Mouse (Mus musculus) layer of hippocampus, adult 9-11 months (tissue): ENCODE measurements around the gene Armh1.
"Not testable (repeated sequence)": the region's sequence is repeated elsewhere in the genome, so short reads cannot be mapped to it uniquely, and the experiment has no call there.

Experiments
- DNase-seq: peaks from one replicate; pipeline ENCODE4 v3.0.0; 2022

The Armh1 gene

DNA sequence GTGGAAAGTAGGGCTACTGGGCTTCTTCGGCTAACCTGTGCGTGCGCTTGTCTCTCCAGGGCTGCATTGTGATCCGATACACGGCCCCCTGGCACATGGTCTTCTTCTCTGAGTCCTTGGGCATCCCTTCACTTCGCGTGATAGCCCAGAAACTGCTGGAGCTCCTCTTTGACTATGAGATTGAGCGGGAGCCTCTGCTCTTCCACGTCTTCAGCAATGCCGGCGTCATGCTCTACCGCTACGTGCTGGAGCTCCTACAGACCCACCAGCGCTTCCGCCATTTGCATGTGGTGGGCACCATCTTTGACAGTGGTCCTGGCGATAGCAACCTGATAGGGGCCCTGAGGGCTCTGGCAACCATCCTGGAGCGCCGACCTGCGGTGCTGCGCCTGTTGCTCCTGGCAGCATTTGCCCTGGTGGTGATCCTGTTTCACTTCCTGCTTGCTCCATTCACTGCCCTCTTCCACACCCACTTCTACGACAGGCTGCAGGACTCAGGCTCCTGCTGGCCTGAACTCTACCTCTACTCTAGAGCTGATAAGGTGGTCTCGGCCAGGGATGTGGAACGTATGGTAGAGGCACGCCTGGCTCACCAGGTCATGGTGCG lies 16.0 kb upstream of the Armh1 start:
- no peak for DNase-seq

DNA sequence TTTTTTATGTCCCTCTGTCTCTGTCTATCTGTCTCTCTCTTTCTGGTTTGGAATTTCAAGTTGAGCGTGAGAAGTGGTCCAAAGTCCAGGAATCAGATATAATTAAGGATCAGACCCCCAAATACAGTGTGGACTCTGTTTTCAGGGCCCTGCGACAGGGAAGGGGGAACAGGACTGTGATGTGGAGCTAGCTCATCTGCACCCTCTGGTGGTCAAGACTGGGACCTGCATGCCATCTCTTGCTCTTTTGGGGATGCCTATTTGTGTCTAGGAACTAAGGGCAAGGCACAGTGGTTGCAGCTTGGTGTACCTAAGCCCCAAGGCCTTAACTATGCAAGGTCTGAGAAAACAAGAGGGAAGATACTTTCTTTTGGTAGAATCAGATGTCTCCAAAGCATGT lies 15.4 kb upstream of the Armh1 start:
- peak; percentile 73 for DNase-seq

DNA sequence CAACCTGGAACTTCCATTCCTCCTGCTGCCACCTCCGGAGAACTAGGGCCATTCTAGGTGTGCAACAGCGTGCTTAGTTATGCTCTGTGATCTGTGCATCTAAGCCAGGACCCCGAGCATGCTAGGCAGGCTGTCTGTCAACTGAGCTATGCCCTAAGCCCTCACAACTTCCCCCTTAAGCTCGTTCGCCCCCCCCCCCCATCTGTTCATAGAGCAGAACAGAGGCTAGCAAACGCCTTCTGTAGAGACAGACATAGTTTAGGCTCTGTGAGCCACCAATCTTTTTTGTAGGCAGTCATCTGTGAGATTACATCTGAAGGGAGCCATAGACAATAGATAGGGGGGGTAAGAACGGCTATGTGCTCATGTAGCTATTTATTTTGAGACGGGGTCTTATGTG lies 11.1 kb upstream of the Armh1 start:
- no peak for DNase-seq

DNA sequence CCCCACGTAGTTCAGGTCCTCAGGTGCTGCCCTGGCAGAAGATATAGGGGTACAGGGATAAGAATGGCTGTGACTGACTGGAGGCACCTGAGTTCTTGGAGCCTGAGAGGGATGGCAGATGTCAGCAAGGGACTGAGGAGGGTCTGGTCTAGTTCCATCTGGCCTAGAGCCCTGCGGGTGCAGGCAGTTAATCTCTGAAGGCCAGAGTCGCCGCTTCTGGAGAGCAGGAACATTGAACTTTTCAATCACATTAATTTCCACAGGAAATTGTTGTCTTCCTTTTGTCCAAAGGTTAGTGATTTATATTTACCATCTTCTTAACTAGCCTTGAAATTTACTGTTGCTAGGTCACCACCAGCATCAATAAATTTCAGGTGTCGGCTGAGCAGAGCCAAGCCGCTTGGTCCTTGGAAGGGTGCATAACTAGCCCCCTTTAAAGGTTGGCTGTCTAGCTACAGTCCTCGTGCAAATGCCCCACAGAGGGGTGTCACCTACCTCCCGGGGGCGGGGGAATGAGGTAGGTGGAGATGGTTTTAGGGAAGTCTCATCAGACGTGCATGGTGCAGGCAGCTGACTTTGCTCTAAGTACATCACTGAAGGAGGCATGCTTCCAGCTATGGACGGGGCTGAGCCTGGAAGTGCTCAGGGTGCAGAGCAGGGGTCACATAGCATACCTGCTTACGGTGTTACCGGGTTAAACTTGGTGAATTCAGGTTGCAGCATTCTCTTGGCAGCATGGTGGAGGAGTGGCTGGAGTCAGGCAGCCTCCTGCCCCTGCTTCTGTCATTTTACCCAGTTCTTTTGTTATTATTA lies 10.4 kb upstream of the Armh1 start:
- no peak for DNase-seq

DNA sequence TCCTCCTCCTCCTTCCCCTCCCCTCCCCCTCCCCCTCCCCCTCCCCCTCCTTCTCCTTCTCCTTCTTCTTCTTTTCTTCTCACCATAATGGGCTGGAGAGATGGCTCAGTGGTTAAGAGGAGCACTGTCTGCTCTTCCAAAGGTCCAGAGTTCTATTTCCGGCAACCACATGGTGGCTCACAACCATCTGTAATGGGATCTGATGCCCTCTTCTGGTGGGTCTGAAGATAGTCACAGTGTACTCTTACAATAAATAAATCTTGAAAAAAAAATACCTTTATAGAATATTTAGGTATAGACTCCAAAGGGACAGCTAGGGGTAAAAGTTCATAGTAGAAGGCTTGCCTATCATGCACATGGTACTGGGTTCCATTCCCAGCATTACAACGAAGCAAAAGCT lies 9.3 kb upstream of the Armh1 start:
- no peak for DNase-seq

DNA sequence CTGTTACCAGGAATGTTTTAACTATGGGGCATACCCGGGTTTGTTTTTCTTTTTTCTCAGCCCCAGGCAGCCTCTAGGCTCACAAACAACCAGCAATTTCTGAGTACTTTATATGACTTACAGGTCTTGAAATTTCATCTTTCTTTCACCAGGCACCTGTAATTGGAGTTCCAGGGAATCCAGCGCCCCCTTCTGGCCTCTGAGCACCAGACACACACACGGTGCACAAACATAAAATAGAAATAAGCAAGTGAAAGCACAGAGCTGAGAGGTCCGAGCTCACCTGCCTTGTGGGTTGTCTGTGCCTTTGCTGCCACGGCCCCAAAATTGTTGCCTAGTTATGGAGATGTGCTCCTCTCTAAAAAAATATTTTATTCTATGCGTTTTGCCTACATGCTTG lies 8.0 kb upstream of the Armh1 start:
- not testable (repeated sequence) for DNase-seq

- DNase-seq: no peak
Observed at GRCm38 (mm10) chr4:117254672-117255071, 2.7 kb upstream of the Armh1 start.

DNA sequence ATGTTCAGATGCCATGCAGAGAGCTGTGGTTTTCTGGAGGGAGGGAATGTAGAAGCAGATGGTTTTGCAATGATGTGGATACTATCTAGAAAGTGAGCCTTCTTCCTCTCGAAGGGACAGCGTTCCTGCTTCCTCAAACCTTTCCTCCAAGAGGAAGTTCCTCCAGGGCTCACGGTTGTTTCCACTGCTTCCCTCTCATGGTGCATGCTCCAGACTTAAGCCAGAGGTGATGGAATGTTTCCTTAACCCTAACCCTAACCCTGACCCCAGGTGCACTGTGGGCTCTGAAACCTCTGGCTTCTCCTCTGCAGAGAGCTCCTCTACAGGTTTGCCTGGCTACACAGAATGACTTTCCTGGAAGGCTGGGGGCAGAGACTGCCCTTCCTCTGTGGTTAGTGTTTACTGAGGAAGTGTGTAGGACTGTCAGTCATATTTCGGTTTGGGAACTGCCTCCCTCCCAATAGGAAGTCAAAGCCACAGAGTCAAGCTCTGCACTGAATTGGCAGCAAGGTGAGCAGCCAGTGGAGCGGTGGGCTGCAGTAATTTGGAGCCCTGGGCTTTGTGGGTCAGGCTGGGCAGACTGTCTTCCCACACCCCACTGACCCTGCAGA lies 2.2 kb upstream of the Armh1 start:
- no peak for DNase-seq

DNA sequence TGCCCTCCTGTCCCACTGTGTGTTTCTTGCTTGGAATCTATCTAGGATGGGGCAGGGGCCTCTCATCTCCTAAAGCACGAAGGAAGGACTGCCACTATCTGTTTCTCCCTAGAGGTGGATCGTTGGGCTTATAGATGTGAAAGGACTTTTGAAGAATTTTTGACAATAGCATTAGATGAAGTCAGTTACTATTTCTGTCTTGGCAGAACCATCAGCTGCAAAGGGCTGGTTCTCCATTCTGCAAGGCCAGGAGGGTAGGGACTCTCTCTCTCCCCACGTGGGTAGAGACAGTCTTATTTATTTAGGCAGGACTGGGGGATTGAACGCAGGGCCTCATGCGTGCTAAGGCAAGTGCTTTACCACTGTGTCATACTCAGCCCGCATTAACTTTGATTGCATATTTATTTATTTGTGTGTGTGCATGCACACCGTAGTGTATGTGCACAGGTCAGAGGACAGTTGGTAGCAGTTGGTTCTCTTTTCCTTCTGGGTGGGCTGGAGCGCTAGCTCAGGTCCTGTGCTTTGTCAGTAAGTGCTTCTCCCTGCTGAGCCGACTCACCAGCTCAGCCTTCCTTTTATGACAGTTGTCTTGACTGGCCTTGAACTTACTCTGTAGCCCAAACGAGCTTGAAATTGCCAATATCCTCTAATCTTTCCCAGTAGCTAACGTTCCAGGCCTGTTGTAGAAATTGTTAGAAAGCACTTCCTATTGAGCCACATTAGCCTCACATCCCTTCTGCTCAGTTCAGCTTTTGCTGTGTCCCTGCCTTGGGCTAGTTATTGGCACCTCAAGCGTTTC lies 1.5 kb upstream of the Armh1 start:
- no peak for DNase-seq

DNA sequence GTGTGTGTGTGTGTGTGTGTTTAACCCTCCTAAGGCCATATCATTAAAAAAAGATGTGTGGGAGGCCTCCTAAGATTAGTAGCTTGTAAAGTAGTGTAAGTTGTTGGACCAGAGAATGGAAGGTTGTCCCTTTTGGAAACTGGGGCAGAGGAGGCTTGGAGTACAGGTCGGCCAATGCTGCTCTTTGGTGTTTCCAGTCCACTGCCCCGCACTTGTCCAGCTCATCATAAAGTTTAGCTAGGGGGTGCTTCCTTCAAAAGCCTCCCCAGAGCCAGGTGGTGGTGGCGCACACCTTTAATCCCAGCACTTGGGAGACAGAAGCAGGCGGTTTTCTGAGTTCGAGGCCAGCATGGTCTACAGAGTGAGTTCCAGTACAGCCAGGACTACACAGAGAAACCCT lies 830 bp upstream of the Armh1 start:
- DNase-seq: no peak

DNA sequence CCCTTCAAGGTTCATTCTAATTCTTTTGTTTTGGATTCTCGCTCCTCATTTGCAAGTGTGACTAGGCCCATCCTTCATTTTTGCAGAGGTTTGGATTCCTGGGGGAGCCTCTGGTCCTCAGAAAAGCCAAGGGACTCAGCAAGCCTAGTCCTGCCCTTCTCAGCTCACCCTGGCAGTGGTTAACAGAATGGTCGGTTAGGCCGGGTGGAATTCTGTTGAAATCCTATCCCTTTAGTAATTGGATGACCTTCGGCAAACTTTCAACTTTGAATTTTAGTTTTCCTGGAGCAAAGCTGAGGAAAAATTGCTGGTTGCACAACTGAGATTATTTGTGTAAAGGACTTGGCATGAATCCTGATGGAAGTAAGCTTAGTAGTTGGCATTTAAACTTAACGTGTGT lies 426 bp upstream of the Armh1 start:
- no peak for DNase-seq

DNA sequence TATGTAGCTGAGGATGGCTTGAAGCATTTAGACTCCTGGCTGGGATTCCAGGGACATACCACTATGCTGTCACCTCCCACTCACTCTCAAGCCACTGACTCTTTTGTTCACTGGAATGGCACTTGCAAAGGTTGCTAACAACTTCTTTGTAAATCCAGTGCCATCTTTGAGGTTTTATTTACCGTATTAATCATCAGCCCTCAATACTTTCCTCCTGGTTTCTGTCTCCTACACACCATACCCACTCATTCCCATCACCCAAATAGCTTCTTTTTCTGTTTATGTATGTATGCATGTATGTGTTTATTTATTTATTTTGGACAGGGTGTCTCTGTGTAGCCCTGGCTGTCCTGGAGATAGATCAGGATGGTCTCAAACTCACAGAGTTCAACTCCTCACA lies 943 bp downstream of the Armh1 start:
- no peak for DNase-seq

DNA sequence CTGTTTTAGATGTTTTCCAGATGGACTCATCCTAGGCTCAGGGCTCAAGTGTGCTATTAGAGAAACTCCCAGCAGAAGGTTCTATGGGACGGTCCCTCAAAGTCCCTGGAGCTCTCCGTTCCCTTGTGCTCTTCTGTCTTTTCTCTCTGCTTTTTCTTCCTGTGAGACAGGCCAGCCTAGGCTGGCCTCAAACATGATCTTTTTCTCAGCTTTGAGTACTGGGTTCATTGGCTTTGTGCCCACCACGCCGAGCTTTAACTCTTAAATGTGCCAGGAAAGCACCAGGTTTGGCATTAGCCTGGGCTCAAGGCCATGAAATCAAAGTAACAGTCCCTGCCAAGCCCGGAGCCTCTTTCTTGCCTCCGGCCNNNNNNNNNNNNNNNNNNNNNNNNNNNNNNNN lies 11.1 kb downstream of the Armh1 start:
- no peak for DNase-seq

DNA sequence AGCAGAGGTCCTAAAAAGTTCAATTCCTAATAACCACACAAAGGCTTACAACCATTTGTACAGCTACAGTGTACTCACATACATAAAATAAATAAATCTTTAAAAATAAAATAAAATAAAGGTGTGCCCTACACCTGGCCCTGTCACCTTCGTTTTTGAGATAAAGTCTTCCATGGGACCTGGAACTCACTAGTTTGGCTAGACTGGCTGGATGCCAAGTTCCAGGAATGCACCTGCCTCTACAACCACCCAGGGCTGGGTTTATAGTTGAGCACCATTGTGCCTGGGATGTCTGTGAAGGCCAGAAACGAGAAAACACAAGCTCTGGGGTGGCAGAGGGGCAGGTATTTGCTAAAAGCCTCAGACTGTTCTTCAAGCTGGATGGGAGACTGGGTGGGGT lies 12.8 kb downstream of the Armh1 start:
- DNase-seq: no peak

DNA sequence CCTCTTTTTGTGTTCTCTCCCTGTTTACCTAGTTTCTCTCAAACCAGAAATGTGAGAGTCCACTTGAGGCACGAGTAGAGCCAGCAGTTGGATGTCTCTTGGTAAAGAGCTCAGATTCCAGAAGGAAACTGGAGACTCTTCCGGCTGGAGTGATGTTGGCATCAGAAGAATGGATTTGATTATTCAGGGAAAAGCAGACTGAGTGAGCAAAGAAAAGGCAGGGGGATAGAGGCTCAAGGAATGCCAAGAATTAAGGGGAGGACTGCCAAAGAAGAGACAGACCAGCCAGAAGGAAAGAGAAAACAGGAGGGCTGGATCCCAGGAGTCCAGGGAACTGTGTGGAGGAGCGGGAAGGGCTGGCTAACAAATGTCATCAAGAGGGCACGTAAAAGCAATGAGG lies 16.1 kb downstream of the Armh1 start:
- no peak for DNase-seq

DNA sequence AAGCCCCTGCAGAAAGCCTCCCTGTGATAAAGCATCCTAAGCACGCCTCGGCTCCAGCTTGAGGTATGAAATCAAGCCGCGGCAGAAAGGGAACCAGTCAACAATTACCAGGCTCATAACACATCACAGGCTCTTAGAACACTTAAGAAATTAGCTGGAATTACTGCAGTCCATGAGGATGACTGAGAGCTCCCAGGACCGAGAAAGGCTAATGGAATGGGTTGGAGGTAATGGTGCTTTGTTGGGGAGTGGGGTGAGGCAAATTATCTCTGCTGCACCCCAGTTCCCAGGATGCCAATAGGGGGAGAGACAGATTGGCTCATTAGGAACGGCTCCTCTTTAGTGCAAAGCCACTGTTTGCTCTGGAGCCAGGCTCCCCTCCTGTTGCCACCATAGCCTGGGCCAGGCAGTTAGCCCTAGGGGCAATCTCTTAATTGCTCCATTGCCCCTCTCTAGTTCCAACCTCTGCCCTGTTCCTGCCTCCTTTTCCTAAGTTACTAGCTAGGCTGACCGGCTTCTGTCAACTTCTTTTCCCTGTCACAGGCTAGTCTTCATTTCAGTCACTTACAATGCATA lies 17.7 kb downstream of the Armh1 start:
- no peak for DNase-seq

DNA sequence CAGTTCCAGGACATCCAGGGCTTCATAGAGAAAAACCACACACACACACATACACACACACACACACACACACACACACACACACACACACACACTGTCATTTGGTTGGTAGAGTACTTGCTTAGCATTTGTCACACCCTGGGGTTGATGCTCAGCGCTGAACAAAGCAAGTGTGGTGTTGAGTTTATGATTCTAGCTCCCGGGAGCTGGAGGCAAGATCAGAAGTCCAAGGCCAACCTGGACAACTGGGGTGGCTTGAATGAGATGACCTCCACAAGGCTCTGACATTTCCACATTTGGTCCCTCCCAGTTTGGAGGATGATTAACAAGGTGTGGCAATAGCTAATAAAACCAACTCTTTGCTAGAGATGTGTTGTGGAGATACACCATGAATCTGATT lies 20.7 kb downstream of the Armh1 start:
- no peak for DNase-seq

DNA sequence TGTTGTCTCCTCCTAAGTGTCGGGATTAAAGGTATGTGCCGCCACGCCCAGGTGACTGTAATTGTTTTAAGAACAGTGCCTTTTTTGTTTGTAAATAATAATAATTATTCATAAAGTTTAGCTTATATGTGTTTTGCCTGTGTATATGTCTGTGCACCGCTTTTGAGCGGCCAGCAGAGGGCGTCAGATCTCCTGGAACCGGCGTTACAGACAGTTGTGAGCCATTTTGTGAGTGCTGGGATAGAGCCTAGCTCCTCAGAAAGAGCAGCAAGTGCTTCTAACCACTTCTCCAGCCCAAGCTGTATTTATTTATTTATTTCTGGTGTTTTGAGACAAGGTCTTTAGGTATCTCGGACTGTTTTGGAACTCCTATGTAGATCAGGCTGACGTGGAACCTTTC lies 21.6 kb downstream of the Armh1 start:
- no peak for DNase-seq

DNA sequence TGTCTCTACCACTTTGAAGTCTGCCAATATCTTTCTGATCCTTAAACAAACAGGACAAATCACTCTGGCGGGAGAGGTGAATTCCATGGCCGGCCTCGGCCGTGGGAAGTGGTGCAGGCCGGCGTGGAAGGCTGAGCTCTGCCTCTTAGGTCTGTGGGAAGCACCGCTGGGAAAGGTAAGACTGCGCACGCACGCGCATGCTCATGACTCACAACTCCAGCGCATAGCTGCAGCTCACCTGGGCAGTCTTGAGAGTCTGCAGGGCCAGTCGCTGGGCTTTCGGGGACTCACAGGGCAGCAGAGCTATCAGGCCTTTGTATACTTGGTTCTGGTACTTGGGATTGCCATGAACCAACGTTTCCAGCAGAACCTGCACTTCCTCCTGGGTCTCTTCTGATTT lies 22.3 kb downstream of the Armh1 start:
- no peak for DNase-seq

GRCm38 (mm10) chr4:117225250-117225649 lies 26.7 kb downstream of the Armh1 start:
- no peak for DNase-seq

GRCm38 (mm10) chr4:117224122-117224521 lies 27.8 kb downstream of the Armh1 start:
- no peak for DNase-seq

DNA sequence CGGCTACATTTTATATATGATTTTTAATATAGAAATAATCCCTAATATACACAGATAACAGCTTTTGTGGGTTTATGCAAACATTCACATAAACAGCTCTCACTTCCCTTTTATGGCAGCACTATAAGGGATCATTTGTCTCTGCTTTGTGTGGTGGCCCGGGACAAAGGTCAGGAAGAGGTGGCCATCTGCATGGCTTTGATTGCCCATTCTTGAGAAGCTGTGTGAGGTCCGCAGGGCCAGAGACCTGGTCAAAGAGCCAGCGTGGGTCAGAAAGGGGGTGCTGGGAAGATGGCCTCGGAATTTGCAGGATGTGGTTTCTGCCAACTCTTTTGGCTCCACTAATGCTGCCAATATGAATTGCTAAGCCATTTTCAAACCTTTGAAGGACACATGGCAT lies 28.9 kb downstream of the Armh1 start:
- no peak for DNase-seq

DNA sequence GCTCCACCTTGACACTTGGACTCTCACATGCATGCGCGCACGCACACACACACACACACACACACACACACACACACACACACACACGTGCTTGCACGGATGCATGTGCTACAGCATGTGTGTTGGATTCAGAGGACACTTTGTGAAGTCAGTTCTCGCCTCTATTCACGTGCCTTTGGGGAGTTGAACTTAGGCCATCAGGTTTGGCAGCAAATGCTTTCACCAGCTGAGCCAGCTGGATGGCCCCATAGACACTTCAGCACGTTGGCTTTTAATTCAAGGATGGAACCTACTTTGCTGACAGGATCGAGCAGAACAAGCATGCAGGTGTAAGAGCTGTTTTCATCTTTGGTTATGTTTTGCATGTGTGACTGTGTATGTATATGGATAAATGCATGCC lies 30.1 kb downstream of the Armh1 start:
- no peak for DNase-seq
